Mouse (Mus musculus) ZHBTc4 (cell line): Measurements from ENCODE around the gene Cdc42se2.
A peak's percentile ranks its signal among the peaks of the same experiment; 100 is the strongest.

Experiments
- DNase-seq: peaks from one replicate; pipeline ENCODE4 v3.0.0-alpha.2; 2011; ENCODE audit warnings: low read depth, low spot score

Cdc42se2 gene

GRCm38 (mm10) chr11:54710512-54711293 lies 76.8 kb downstream of the Cdc42se2 start:
- DNase-seq: no peak

- no peak for DNase-seq
Measured at GRCm38 (mm10) chr11:54709645-54710044, 77.8 kb downstream of the Cdc42se2 start.

GRCm38 (mm10) chr11:54708153-54708552 lies 79.3 kb downstream of the Cdc42se2 start:
- no peak for DNase-seq

GRCm38 (mm10) chr11:54703306-54703705 lies 84.2 kb downstream of the Cdc42se2 start:
- DNase-seq: peak; percentile 71

- DNase-seq: no peak
Measured at GRCm38 (mm10) chr11:54701848-54702247, 85.6 kb downstream of the Cdc42se2 start.

- DNase-seq: no peak
Measured at GRCm38 (mm10) chr11:54699972-54700371, 87.5 kb downstream of the Cdc42se2 start.

- no peak for DNase-seq
Measured at GRCm38 (mm10) chr11:54698636-54699035, 88.8 kb downstream of the Cdc42se2 start.

GRCm38 (mm10) chr11:54697611-54698010 lies 89.9 kb downstream of the Cdc42se2 start:
- DNase-seq: no peak

GRCm38 (mm10) chr11:54695951-54696350 lies 91.5 kb downstream of the Cdc42se2 start:
- DNase-seq: peak; percentile 31

GRCm38 (mm10) chr11:54694291-54694690 lies 93.2 kb downstream of the Cdc42se2 start:
- peak; percentile 38 for DNase-seq

- no peak for DNase-seq
Measured at GRCm38 (mm10) chr11:54693696-54694095, 93.8 kb downstream of the Cdc42se2 start.

GRCm38 (mm10) chr11:54691179-54691578 lies 96.3 kb downstream of the Cdc42se2 start:
- no peak for DNase-seq

GRCm38 (mm10) chr11:54690171-54690570 lies 97.3 kb downstream of the Cdc42se2 start:
- DNase-seq: no peak

GRCm38 (mm10) chr11:54684831-54685230 lies 102.6 kb downstream of the Cdc42se2 start:
- DNase-seq: no peak

- DNase-seq: no peak
Measured at GRCm38 (mm10) chr11:54679141-54679540, 108.3 kb downstream of the Cdc42se2 start.

- DNase-seq: no peak
Measured at GRCm38 (mm10) chr11:54675792-54676489, 111.5 kb downstream of the Cdc42se2 start.

GRCm38 (mm10) chr11:54673575-54674298 lies 113.7 kb downstream of the Cdc42se2 start:
- no peak for DNase-seq
